Mouse (Mus musculus): ENCODE data around the gene Pde5a.

GRCm38 (mm10) chr3:122895189-122895731 is 166.5 kb downstream of the Pde5a start:
- TF ChIP-seq CTCF (IDR thresholded peaks at IDR 0.05; ENCODE audit: low read depth), result no peak
- TF ChIP-seq EP300 (optimal IDR thresholded peaks at IDR 0.05), result no peak
